Mouse (Mus musculus) testis, adult 2 months (tissue): ENCODE results near the gene Clcf1. TPM values are rescaled to one million over a fixed set of nuclear protein-coding genes. Genes with fewer than 3 reads are reported as not detected.

Source experiments
- H3K27ac ChIP-seq: fragments of 200-500 bp; 2 replicates; pipeline ENCODE4 v1.5.1; 2012; ENCODE audit warnings: low read depth, low read length; ENCODE audit not compliant: control insufficient read depth, insufficient read depth
- H3K27me3 ChIP-seq: fragments of 200-500 bp; 2 replicates; pipeline ENCODE4 v1.6.1; 2012; ENCODE audit warnings: mild to moderate bottlenecking, low read length, moderate library complexity; ENCODE audit not compliant: control insufficient read depth, insufficient read depth
- H3K36me3 ChIP-seq: fragments of 200-500 bp; 2 replicates; pipeline ENCODE4 v1.6.1; 2012; ENCODE audit warnings: mild to moderate bottlenecking, low read length; ENCODE audit not compliant: control insufficient read depth, insufficient read depth
- H3K4me1 ChIP-seq: fragments of 200-500 bp; 2 replicates; pipeline ENCODE4 v1.6.1; 2012; ENCODE audit warnings: low read length; ENCODE audit not compliant: control insufficient read depth, insufficient read depth
- H3K4me3 ChIP-seq: fragments of 200-500 bp; 2 replicates; pipeline ENCODE4 v1.5.1; 2012; ENCODE audit warnings: low read depth, mild to moderate bottlenecking, low read length, moderate library complexity, mixed read lengths; ENCODE audit not compliant: control insufficient read depth
- CTCF ChIP-seq: fragments of 200-500 bp; IDR thresholded peaks from 2 replicates; pipeline ENCODE4 v1.5.1; 2012; ENCODE audit warnings: low read depth, mild to moderate bottlenecking, inconsistent platforms, low read length, moderate library complexity; ENCODE audit not compliant: control insufficient read depth, insufficient read depth, insufficient replicate concordance
- POLR2A ChIP-seq: fragments of 200-500 bp; IDR thresholded peaks from 2 replicates; pipeline ENCODE4 v1.6.1; 2012; ENCODE audit warnings: low read depth, mild to moderate bottlenecking, inconsistent platforms, low read length, moderate library complexity; ENCODE audit not compliant: control insufficient read depth
- polyA plus RNA-seq: library from polyadenylated mRNA; depleted of rRNA; stranded (reverse); fragments of >200 nt; gene quantifications from 2 replicates; pipeline ENCODE4 v1.2.3, GENCODE M21; 2012

The Clcf1 gene
- polyA plus RNA-seq, 1 experiment, result 2.0 TPM

DNA sequence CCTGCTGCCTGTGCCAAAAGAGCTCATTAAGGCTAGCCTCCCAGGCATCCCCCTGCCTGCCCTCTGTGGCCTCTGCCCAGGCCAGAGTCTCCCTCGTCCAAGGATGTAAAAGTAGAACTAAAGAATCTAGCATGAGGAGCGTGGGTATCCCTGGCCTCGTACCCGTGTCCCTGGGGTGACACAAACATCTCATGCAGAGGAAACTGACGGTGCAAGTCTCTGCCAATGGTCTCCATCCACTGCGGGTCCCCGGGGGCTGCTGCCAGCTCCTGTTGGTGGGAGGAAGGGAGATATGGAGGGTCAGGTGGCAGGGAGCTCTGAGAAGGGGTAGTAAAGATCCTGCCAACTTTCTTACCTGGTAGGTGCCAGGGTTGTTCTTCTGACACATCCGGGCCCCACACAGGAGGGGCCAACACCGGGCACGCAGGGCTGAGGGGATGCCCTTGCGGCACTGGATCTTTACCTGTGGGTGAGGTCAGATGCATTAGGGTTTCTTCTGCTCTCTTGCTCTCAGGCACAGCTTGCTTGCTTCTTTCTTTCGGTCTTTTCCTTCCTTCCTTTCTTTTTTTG is 24.9 kb upstream of the Clcf1 start:
- Histone ChIP-seq H3K36me3 (no peaks in the 10 kb centered on the region), H3K4me1 (peaks cover 13% of the 10 kb centered on the region), H3K4me3 (no peak overlapping the region), H3K27ac (no peak overlapping the region), H3K27me3 (no peaks in the 10 kb centered on the region)
- TF ChIP-seq CTCF, result no peak
- no peak for TF ChIP-seq POLR2A

DNA sequence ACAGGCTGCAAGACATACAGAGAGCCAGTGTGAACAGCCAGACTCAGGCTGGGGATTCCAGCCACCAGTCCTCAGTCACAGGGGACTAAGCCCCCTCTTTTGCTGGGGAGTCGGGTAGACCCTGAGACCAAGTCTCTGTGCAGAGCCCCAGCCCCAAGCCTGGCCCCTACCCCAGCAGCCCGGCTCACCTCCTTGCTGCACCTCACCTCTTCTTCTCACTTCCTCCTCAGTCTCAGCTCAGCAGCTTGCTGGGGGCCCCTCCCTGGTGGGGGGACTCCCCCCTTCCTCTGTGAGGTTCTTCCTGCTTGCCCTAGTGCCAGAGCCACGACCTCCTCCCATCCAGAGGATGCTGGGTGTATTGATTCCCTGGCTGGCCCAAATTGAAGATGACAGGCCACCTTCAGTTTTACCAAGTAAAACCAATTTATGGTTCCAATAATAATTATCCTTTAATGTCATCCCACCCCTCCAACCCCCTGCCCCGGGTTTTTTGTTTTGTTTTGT is 23.2 kb upstream of the Clcf1 start, which contains the start of gene Tbc1d10c:
TSS of gene Tbc1d10c (minus strand) at position 454 of the 504 bp plus-strand sequence.
- Histone ChIP-seq H3K27ac (peak within 1 kb of the TSS; percentile 75), H3K36me3 (no peaks in the 10 kb centered on the region), H3K4me1 (peaks cover 11% of the 10 kb centered on the region), H3K4me3 (peak within 1 kb of the TSS; percentile 91), H3K27me3 (no peaks in the 10 kb centered on the region)
- no peak for TF ChIP-seq POLR2A
- TF ChIP-seq CTCF, result no peak

DNA sequence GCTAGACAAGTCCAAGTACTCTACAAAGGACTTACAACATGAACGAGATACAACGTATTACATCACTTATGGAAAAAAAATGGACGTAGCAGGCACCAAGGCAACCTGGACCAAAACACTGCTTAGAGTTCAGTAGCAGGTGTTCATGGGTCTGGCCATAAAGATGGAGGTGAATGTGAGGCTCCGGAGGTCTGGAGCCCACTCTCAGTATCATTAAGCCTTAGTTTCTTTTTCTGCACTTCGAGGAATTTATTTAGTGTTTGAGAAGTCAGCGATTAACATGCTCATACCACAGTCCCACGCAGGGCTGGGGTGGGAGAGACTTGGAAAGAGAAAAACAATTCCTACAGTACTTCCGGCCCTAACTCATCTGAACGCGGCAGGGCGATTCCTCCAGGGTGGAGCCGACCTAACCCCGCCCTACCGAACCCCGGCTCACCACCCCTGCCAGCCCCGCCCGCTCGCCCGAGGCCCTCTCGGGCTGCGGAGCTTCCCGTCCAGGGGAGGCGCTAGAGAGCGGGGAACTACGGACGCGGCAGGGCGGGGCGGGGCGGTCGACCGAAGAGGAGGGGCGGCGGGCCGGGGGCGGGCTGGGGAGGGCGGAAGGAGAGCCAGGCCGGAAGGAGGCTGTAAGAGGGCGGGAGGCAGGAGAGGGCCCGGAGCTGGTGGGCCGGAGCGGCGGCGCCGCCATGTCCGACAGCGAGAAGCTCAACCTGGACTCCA is 22.3 kb upstream of the Clcf1 start, which contains the start of gene Ppp1ca:
TSS of gene Ppp1ca (plus strand) at position 538 of the 723 bp plus-strand sequence.
- Histone ChIP-seq H3K4me3 (peak within 1 kb of the TSS; percentile 91), H3K4me1 (peaks cover 11% of the 10 kb centered on the region), H3K27ac (peak within 1 kb of the TSS; percentile 75), H3K27me3 (no peaks in the 10 kb centered on the region), H3K36me3 (no peaks in the 10 kb centered on the region)
- TF ChIP-seq CTCF (peak; percentile 62), POLR2A (peak; percentile 76)

DNA sequence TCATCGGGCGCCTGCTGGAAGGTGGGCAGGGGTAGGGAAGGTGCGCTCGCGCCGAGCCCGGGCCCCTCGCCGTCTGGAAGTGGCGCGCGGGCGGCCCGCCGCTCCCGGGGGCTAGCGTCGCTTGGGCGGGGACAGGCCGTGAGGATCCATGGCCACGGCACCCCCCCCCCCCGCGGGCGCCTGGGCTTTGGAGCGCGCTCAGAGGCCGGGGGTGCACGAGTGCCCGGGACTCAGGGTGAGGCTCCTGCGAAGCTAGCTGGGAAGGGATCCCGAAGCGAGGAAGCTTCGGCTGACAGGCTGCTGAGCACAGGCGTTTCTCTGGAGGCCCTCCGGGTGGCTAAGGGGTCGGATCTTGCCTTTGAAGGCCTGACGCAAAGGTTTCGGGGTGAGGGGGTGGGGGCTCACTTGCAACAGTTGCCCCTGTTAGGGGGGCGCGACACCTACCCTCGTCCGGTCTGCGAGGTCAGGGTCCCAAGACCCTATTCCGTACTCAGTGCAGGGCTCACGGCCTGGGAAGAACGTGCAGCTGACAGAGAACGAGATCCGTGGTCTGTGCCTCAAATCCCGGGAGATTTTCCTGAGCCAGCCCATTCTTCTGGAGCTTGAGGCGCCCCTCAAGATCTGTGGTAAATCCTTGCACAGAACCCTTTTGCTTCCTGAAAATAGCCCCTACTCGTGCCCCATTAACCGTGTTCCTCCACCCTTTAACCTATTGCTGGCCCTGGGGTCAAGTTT is 21.6 kb upstream of the Clcf1 start:
- H3K4me3 ChIP-seq, result peak overlapping the region; percentile 91
- TF ChIP-seq CTCF (no peak), POLR2A (no peak)
- no peaks in the 10 kb centered on the region for H3K27me3 ChIP-seq
- H3K4me1 ChIP-seq, result peaks cover 11% of the 10 kb centered on the region
- H3K36me3 ChIP-seq, result no peaks in the 10 kb centered on the region
- peak overlapping the region; percentile 75 for H3K27ac ChIP-seq

DNA sequence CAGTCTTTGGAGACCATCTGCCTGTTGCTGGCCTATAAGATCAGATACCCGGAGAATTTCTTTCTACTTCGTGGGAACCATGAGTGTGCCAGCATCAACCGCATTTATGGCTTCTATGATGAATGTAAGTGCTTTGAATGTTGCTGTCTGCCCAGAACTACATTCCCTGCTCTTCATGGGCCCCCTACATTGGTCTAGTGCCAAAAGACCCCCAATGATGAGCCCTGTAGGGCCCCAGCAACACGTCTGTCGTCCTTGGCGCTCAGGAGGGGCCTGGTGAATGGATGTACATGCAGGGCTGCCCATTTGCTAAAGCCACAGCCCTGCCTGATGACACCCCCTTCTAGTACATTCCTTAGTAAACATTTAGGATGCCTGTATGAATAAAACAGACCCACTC is 20.9 kb upstream of the Clcf1 start:
- H3K4me3 ChIP-seq, result no peak overlapping the region
- H3K36me3 ChIP-seq, result no peaks in the 10 kb centered on the region
- no peak for TF ChIP-seq CTCF
- no peak for TF ChIP-seq POLR2A
- H3K27me3 ChIP-seq, result no peaks in the 10 kb centered on the region
- H3K4me1 ChIP-seq, result peaks cover 11% of the 10 kb centered on the region
- H3K27ac ChIP-seq, result no peak overlapping the region

DNA sequence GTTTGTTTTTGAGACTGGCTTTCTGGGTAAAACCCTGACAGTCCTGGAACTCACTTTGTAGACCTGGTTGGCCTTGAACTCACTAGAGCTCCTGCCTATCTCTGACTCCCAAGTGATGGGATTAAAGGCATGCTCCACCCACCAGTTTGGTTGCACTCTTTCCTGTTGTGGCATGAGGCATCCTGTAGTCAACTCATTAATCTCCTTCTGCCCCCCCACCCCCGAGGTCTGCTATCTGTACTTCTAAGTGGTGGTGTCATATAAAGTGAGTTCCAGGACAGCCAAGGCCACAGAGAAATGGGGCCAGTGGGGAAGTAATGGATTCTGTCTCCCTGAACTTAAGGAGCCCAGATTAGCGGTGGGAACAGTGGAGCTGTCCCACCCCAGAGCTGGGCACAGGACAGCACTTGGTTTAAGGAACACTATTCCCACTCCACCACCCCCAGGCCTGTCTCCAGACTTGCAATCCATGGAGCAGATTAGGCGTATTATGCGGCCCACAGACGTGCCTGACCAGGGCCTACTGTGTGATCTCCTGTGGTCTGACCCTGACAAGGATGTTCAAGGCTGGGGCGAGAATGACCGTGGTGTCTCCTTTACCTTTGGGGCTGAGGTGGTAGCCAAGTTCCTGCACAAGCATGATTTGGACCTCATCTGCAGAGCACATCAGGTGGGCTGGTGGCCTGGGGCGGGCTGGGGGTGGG is 19.9 kb upstream of the Clcf1 start:
- TF ChIP-seq POLR2A (no peak), CTCF (no peak)
- H3K27ac ChIP-seq, result no peak overlapping the region
- H3K36me3 ChIP-seq, result no peaks in the 10 kb centered on the region
- H3K4me3 ChIP-seq, result no peak overlapping the region
- peaks cover 11% of the 10 kb centered on the region for H3K4me1 ChIP-seq
- H3K27me3 ChIP-seq, result no peaks in the 10 kb centered on the region
